Mouse (Mus musculus) forebrain, embryonic 11.5 days (tissue): ENCODE data around the gene Sub1. TPM values are rescaled to one million over a fixed set of nuclear protein-coding genes. Genes with fewer than 3 reads are reported as not detected.

ENCODE experiments used
- ATAC-seq: fragments of 200-750 bp; cut with Nextera tagmentation; replicated peaks from 2 replicates; pipeline ENCODE4 v1.8.0; 2017; ENCODE audit warnings: moderate TSS enrichment; ENCODE audit not compliant: low FRiP score
- DNase-seq: peaks from one replicate; pipeline ENCODE4 v3.0.0-alpha.2; 2017; ENCODE audit warnings: low spot score
- H3K27ac ChIP-seq: fragments of 300-500 bp; sonication (generic); 2 replicates; pipeline ENCODE4 v1.5.1; 2014; ENCODE audit warnings: low read depth, low read length
- H3K27me3 ChIP-seq: fragments of 300-500 bp; sonication (generic); 2 replicates; pipeline ENCODE4 v1.6.1; 2014; ENCODE audit warnings: mild to moderate bottlenecking, low read length, mixed read lengths; ENCODE audit not compliant: control insufficient read depth, insufficient read depth
- H3K36me3 ChIP-seq: fragments of 300-500 bp; sonication (generic); 2 replicates; pipeline ENCODE4 v1.6.1; 2014; ENCODE audit warnings: mild to moderate bottlenecking, low read length, moderate library complexity, mixed read lengths; ENCODE audit not compliant: control insufficient read depth, insufficient read depth
- H3K4me1 ChIP-seq: fragments of 300-500 bp; sonication (generic); replicated peaks from 2 replicates; pipeline ENCODE4 v1.6.1; 2014; ENCODE audit warnings: low read length, mixed read lengths; ENCODE audit not compliant: control insufficient read depth, insufficient read depth
- H3K4me2 ChIP-seq: fragments of 300-500 bp; sonication (generic); 2 replicates; pipeline ENCODE4 v1.6.1; 2014; ENCODE audit warnings: low read depth, mild to moderate bottlenecking, low read length, moderate library complexity, mixed read lengths; ENCODE audit not compliant: severe bottlenecking
- H3K4me3 ChIP-seq: fragments of 300-500 bp; sonication (generic); 2 replicates; pipeline ENCODE4 v1.5.1; 2014; ENCODE audit warnings: low read depth, low read length
- H3K9ac ChIP-seq: fragments of 300-500 bp; sonication (generic); 2 replicates; pipeline ENCODE4 v1.6.1; 2014; ENCODE audit warnings: low read length
- H3K9me3 ChIP-seq: fragments of 300-500 bp; sonication (generic); 2 replicates; pipeline ENCODE4 v1.6.1; 2016; ENCODE audit warnings: low read length, mixed read lengths; ENCODE audit not compliant: control insufficient read depth
- WGBS: fragments of 180-500 bp; shearing (Covaris S2); extraction: QIAGEN DNeasy Blood & Tissue Kit; methylation state at CpG from one replicate; pipeline ENCODE4 v1.1.7; 2014; 5-methylcytosine and 5-hydroxymethylcytosine counted together
- polyA plus RNA-seq: library from polyadenylated mRNA; unstranded; fragments of >200 nt; fragmentation: Nextera tagmentation; extraction: Ambion mirVana; gene quantifications from 2 replicates; pipeline ENCODE4 v1.2.1, GENCODE M21; 2014

Gene Sub1
- polyA plus RNA-seq: 627 and 726 TPM in 2 replicates

GRCm38 (mm10) chr15:11996883-11997282 lies at the start of gene Sub1:
Gene Sub1 (minus strand): TSS chr15:11996983.
- 91% methylated on average over 7 of the region's 7 CpGs for WGBS
- Histone ChIP-seq H3K9ac (peak within 1 kb of the TSS; percentile 82), H3K4me1 (peaks cover 2% of the 10 kb centered on the region; the same call in 1 of the 2 replicates), H3K4me2 (peak within 1 kb of the TSS; percentile 21; the same call in 1 of the 2 replicates), H3K36me3 (no peaks in the 10 kb centered on the region), H3K27me3 (no peaks in the 10 kb centered on the region), H3K27ac (no peak within 1 kb of the TSS), H3K9me3 (no peaks in the 10 kb centered on the region), H3K4me3 (peak within 1 kb of the TSS; percentile 98)
- ATAC-seq: no peak
- no peak for DNase-seq

- no peak for DNase-seq
- no peak for ATAC-seq
- Histone ChIP-seq H3K36me3 (no peaks in the 10 kb centered on the region), H3K9ac (no peak overlapping the region), H3K4me1 (no peaks in the 10 kb centered on the region), H3K27me3 (no peaks in the 10 kb centered on the region), H3K4me2 (no peak overlapping the region), H3K27ac (no peak overlapping the region), H3K4me3 (no peak overlapping the region), H3K9me3 (no peaks in the 10 kb centered on the region)
- 81% methylated on average over 5 of the region's 5 CpGs for WGBS
These were observed 43.6 kb upstream of the Sub1 start for GRCm38 (mm10) chr15:12040407-12040710.

- no peak overlapping the region for H3K4me2 ChIP-seq
These were observed 43.1 kb upstream of the Sub1 start for GRCm38 (mm10) chr15:12039671-12040406.

GRCm38 (mm10) chr15:12039256-12039655 lies 42.5 kb upstream of the Sub1 start:
- Histone ChIP-seq H3K27ac (no peak overlapping the region), H3K36me3 (no peaks in the 10 kb centered on the region), H3K9me3 (no peaks in the 10 kb centered on the region), H3K4me3 (no peak overlapping the region), H3K9ac (no peak overlapping the region), H3K27me3 (no peaks in the 10 kb centered on the region), H3K4me2 (no peak overlapping the region), H3K4me1 (no peaks in the 10 kb centered on the region)
- 83% methylated on average over 10 of the region's 10 CpGs for WGBS
- DNase-seq (no peak), ATAC-seq (no peak)

More at GRCm38 (mm10) chr15:12039671-12040406, 43.1 kb upstream of the Sub1 start:
- 75% methylated on average over 15 of the region's 15 CpGs for WGBS
- H3K9ac ChIP-seq: no peak overlapping the region
- no peak for ATAC-seq
- H3K27me3 ChIP-seq: no peaks in the 10 kb centered on the region
- DNase-seq: no peak
- H3K4me3 ChIP-seq: no peak overlapping the region
- no peaks in the 10 kb centered on the region for H3K9me3 ChIP-seq
- no peaks in the 10 kb centered on the region for H3K4me1 ChIP-seq
- no peak overlapping the region for H3K27ac ChIP-seq
- H3K36me3 ChIP-seq: no peaks in the 10 kb centered on the region

GRCm38 (mm10) chr15:12037866-12038625 lies 41.3 kb upstream of the Sub1 start:
- 82% methylated on average over 10 of the region's 10 CpGs for WGBS
- Histone ChIP-seq H3K36me3 (no peaks in the 10 kb centered on the region), H3K27ac (no peak overlapping the region), H3K4me1 (no peaks in the 10 kb centered on the region), H3K4me3 (no peak overlapping the region), H3K9ac (no peak overlapping the region), H3K9me3 (no peaks in the 10 kb centered on the region), H3K4me2 (no peak overlapping the region), H3K27me3 (no peaks in the 10 kb centered on the region)
- ATAC-seq (no peak), DNase-seq (peak; percentile 69)

GRCm38 (mm10) chr15:12037217-12037616 lies 40.4 kb upstream of the Sub1 start:
- no peak overlapping the region for H3K4me3 ChIP-seq
- H3K4me1 ChIP-seq: no peaks in the 10 kb centered on the region
- no peaks in the 10 kb centered on the region for H3K9me3 ChIP-seq
- H3K27ac ChIP-seq: no peak overlapping the region
- ATAC-seq (no peak), DNase-seq (no peak)
- H3K27me3 ChIP-seq: no peaks in the 10 kb centered on the region
- no peak overlapping the region for H3K4me2 ChIP-seq
- H3K36me3 ChIP-seq: no peaks in the 10 kb centered on the region
- H3K9ac ChIP-seq: no peak overlapping the region
- 59% methylated on average over 7 of the region's 7 CpGs for WGBS

GRCm38 (mm10) chr15:12036675-12037074 lies 39.9 kb upstream of the Sub1 start:
- Histone ChIP-seq H3K36me3 (no peaks in the 10 kb centered on the region), H3K9ac (no peak overlapping the region), H3K4me3 (no peak overlapping the region), H3K27ac (no peak overlapping the region), H3K4me2 (no peak overlapping the region), H3K27me3 (no peaks in the 10 kb centered on the region), H3K4me1 (no peaks in the 10 kb centered on the region), H3K9me3 (no peaks in the 10 kb centered on the region)
- WGBS: 89% methylated on average over 5 of the region's 5 CpGs
- ATAC-seq: no peak
- no peak for DNase-seq

GRCm38 (mm10) chr15:12034317-12034716 lies 37.5 kb upstream of the Sub1 start:
- no peak overlapping the region for H3K4me2 ChIP-seq

More at GRCm38 (mm10) chr15:12034317-12034716, 37.5 kb upstream of the Sub1 start:
- Histone ChIP-seq H3K9ac (no peak overlapping the region), H3K27me3 (no peaks in the 10 kb centered on the region), H3K36me3 (no peaks in the 10 kb centered on the region), H3K27ac (no peak overlapping the region), H3K4me1 (no peaks in the 10 kb centered on the region), H3K9me3 (no peaks in the 10 kb centered on the region), H3K4me3 (no peak overlapping the region)
- DNase-seq (peak; percentile 11), ATAC-seq (no peak)
- WGBS: 95% methylated on average over 4 of the region's 4 CpGs
